Mouse (Mus musculus) lung, embryonic 16.5 days (tissue): ENCODE data around the gene Dhtkd1. TPM values are rescaled to one million over a fixed set of nuclear protein-coding genes. Genes with fewer than 3 reads are reported as not detected.
A peak's percentile ranks its signal among the peaks of the same experiment; 100 is the strongest.
"Not testable (repeated sequence)": the region's sequence is repeated elsewhere in the genome, so short reads cannot be mapped to it uniquely, and the experiment has no call there.

Experiments used
- ATAC-seq: fragments of 200-750 bp; cut with Nextera tagmentation; 2 replicates; pipeline ENCODE4 v1.8.0; 2017; ENCODE audit warnings: low read depth, mild to moderate bottlenecking, moderate library complexity
- H3K27ac ChIP-seq: fragments of 300-500 bp; sonication (generic); 2 replicates; pipeline ENCODE4 v1.5.1; 2014; ENCODE audit warnings: mild to moderate bottlenecking, control low read depth, low read length
- H3K27me3 ChIP-seq: fragments of 300-500 bp; sonication (generic); 2 replicates; pipeline ENCODE4 v1.6.1; 2014; ENCODE audit warnings: low read depth, low read length, mixed read lengths; ENCODE audit not compliant: control insufficient read depth, insufficient read depth
- H3K36me3 ChIP-seq: fragments of 300-500 bp; sonication (generic); 2 replicates; pipeline ENCODE4 v1.6.1; 2014; ENCODE audit warnings: low read length; ENCODE audit not compliant: control insufficient read depth, insufficient read depth
- H3K4me1 ChIP-seq: fragments of 300-500 bp; sonication (generic); replicated peaks from 2 replicates; pipeline ENCODE4 v1.6.1; 2014; ENCODE audit warnings: low read length, mixed read lengths; ENCODE audit not compliant: control insufficient read depth, insufficient read depth
- H3K4me2 ChIP-seq: fragments of 300-500 bp; sonication (generic); 2 replicates; pipeline ENCODE4 v1.6.1; 2014; ENCODE audit warnings: low read depth, low read length, control low read depth
- H3K4me3 ChIP-seq: fragments of 300-500 bp; sonication (generic); 2 replicates; pipeline ENCODE4 v1.5.1; 2014; ENCODE audit warnings: mild to moderate bottlenecking, low read length, control low read depth
- H3K9ac ChIP-seq: fragments of 300-500 bp; sonication (generic); 2 replicates; pipeline ENCODE4 v1.6.1; 2014; ENCODE audit warnings: low read length, control low read depth
- H3K9me3 ChIP-seq: fragments of 300-500 bp; sonication (generic); 2 replicates; pipeline ENCODE4 v1.6.1; 2016; ENCODE audit warnings: low read length; ENCODE audit not compliant: control insufficient read depth
- WGBS: fragments of 180-500 bp; shearing (Covaris S2); extraction: QIAGEN DNeasy Blood & Tissue Kit; methylation state at CpG from one replicate; pipeline ENCODE4 v1.1.7; 2014; 5-methylcytosine and 5-hydroxymethylcytosine counted together
- polyA plus RNA-seq: library from polyadenylated mRNA; unstranded; fragments of >200 nt; fragmentation: Nextera tagmentation; extraction: Ambion mirVana; gene quantifications from 2 replicates; pipeline ENCODE4 v1.2.1, GENCODE M21; 2015

Gene Dhtkd1
- polyA plus RNA-seq, 1 experiment from 2014 or later: 3.5 TPM

- peak overlapping the region; percentile 67 for H3K4me3 ChIP-seq
- no peaks in the 10 kb centered on the region for H3K27me3 ChIP-seq
- no peaks in the 10 kb centered on the region for H3K9me3 ChIP-seq
- ATAC-seq: no peak
- peak overlapping the region; percentile 65 for H3K27ac ChIP-seq
- peak overlapping the region; percentile 76 for H3K4me2 ChIP-seq
- H3K9ac ChIP-seq: peak overlapping the region; percentile 73
- peaks cover 6% of the 10 kb centered on the region; the same call in 1 of the 2 replicates for H3K4me1 ChIP-seq
- H3K36me3 ChIP-seq: no peaks in the 10 kb centered on the region
- 3% methylated on average over 6 of the region's 6 CpGs for WGBS
Observed at GRCm38 (mm10) chr2:5950305-5950704, 7.7 kb upstream of the Dhtkd1 start.

GRCm38 (mm10) chr2:5949821-5950220 lies 7.2 kb upstream of the Dhtkd1 start:
- not testable (repeated sequence) for ATAC-seq, H3K36me3 ChIP-seq, H3K27ac ChIP-seq, H3K9me3 ChIP-seq, H3K27me3 ChIP-seq, H3K4me1 ChIP-seq
- H3K4me3 ChIP-seq: peak overlapping the region; percentile 67
- H3K4me2 ChIP-seq: peak overlapping the region; percentile 76
- H3K9ac ChIP-seq: peak overlapping the region; percentile 73; the same call in 1 of the 2 replicates
- WGBS: 93% methylated on average over 9 of the region's 9 CpGs

GRCm38 (mm10) chr2:5948964-5949363 lies 6.4 kb upstream of the Dhtkd1 start:
- Histone ChIP-seq H3K27ac (no peak overlapping the region), H3K9ac (no peak overlapping the region), H3K36me3 (no peaks in the 10 kb centered on the region), H3K4me2 (no peak overlapping the region), H3K9me3 (no peaks in the 10 kb centered on the region), H3K4me1 (peaks cover 4% of the 10 kb centered on the region; the same call in 1 of the 2 replicates), H3K27me3 (no peaks in the 10 kb centered on the region), H3K4me3 (no peak overlapping the region)
- ATAC-seq: no peak
- 82% methylated on average over 2 of the region's 2 CpGs for WGBS

DNA sequence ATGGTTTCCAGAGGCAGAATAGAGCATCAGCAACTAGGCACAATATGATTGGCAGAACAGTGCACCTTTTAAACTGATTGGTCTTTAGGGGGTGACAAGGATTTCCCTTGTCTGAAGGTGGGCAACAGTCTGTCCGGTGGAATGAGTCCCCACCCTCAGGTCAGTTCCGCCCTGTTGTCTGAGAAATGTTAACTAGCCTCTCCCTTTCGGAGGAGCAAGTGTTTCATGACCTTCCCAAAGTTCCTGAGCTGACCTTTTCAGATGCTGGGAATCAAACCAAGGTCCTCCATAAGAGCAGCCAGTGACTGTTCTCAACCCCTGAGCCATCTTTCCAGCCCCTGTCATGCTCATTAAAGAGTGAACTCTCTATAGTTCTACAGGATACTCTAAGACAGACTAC lies 4.3 kb upstream of the Dhtkd1 start:
- Histone ChIP-seq H3K27me3 (no peaks in the 10 kb centered on the region), H3K36me3 (no peaks in the 10 kb centered on the region), H3K4me2 (no peak overlapping the region), H3K9me3 (no peaks in the 10 kb centered on the region), H3K9ac (no peak overlapping the region), H3K27ac (no peak overlapping the region), H3K4me1 (peaks cover 4% of the 10 kb centered on the region; the same call in 1 of the 2 replicates), H3K4me3 (no peak overlapping the region)
- WGBS: 84% methylated on average over 3 of the region's 3 CpGs
- ATAC-seq: no peak

- no peaks in the 10 kb centered on the region for H3K9me3 ChIP-seq
- no peak overlapping the region for H3K4me3 ChIP-seq
- H3K27me3 ChIP-seq: no peaks in the 10 kb centered on the region
- no peak overlapping the region for H3K4me2 ChIP-seq
- peaks cover 5% of the 10 kb centered on the region; the same call in 1 of the 2 replicates for H3K4me1 ChIP-seq
- 82% methylated on average over 1 of the region's 1 CpGs for WGBS
- ATAC-seq: no peak
- no peak overlapping the region for H3K9ac ChIP-seq
- no peak overlapping the region for H3K27ac ChIP-seq
- H3K36me3 ChIP-seq: no peaks in the 10 kb centered on the region
Observed at GRCm38 (mm10) chr2:5945629-5946028, 3.0 kb upstream of the Dhtkd1 start.

GRCm38 (mm10) chr2:5943071-5943470 lies 479 bp upstream of the Dhtkd1 start:
- ATAC-seq: no peak
- no peaks in the 10 kb centered on the region for H3K9me3 ChIP-seq
- peak overlapping the region; percentile 70 for H3K4me2 ChIP-seq
- no peaks in the 10 kb centered on the region for H3K27me3 ChIP-seq
- peak overlapping the region; percentile 70 for H3K9ac ChIP-seq
- H3K36me3 ChIP-seq: no peaks in the 10 kb centered on the region
- no peak overlapping the region for H3K27ac ChIP-seq
- H3K4me1 ChIP-seq: peaks cover 5% of the 10 kb centered on the region; the same call in 1 of the 2 replicates
- 41% methylated on average over 4 of the region's 4 CpGs for WGBS
- peak overlapping the region; percentile 72 for H3K4me3 ChIP-seq

GRCm38 (mm10) chr2:5941861-5942415 lies 654 bp downstream of the Dhtkd1 start:
- 56% methylated on average over 11 of the region's 11 CpGs for WGBS
- ATAC-seq: no peak; the same call in 1 of the 2 replicates
- H3K4me3 ChIP-seq: peak overlapping the region; percentile 72

GRCm38 (mm10) chr2:5940936-5941335 lies 1.7 kb downstream of the Dhtkd1 start:
- Histone ChIP-seq H3K27me3 (no peaks in the 10 kb centered on the region), H3K4me1 (peaks cover 5% of the 10 kb centered on the region; the same call in 1 of the 2 replicates), H3K27ac (no peak overlapping the region), H3K4me3 (no peak overlapping the region), H3K9ac (no peak overlapping the region), H3K9me3 (no peaks in the 10 kb centered on the region), H3K4me2 (no peak overlapping the region), H3K36me3 (no peaks in the 10 kb centered on the region)
- ATAC-seq: no peak
- WGBS: 91% methylated on average over 9 of the region's 9 CpGs

More at GRCm38 (mm10) chr2:5941861-5942415, 654 bp downstream of the Dhtkd1 start:
- Histone ChIP-seq H3K4me2 (peak overlapping the region; percentile 70), H3K9ac (peak overlapping the region; percentile 70), H3K36me3 (no peaks in the 10 kb centered on the region), H3K27ac (no peak overlapping the region), H3K9me3 (no peaks in the 10 kb centered on the region), H3K4me1 (peaks cover 5% of the 10 kb centered on the region; the same call in 1 of the 2 replicates), H3K27me3 (no peaks in the 10 kb centered on the region)

DNA sequence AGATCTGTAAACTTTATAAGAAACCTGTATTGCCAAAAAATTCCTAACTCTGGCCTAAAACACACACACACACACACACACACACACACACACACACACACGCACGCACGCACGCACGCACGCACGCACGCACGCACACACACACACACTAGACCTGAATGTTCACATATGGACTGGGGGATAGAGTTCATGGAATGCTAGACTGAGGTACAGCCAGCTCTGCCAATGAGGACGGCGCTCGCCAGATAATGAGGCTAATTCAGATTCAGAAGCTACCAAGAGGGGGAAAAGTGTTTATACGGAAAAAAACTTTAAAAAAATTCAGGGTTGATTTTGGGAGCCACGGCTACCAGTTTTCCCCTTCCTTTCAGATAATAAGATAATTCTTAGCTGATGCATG lies 2.7 kb downstream of the Dhtkd1 start:
- peaks cover 5% of the 10 kb centered on the region; the same call in 1 of the 2 replicates for H3K4me1 ChIP-seq
- no peaks in the 10 kb centered on the region for H3K9me3 ChIP-seq
- ATAC-seq: no peak
- no peaks in the 10 kb centered on the region for H3K27me3 ChIP-seq
- no peak overlapping the region for H3K27ac ChIP-seq
- no peak overlapping the region for H3K4me2 ChIP-seq
- 88% methylated on average over 14 of the region's 14 CpGs for WGBS
- H3K4me3 ChIP-seq: no peak overlapping the region
- H3K9ac ChIP-seq: no peak overlapping the region
- no peaks in the 10 kb centered on the region for H3K36me3 ChIP-seq
